ENCODE assay signal across 8 mouse cellular contexts in the genomic region with DNA sequence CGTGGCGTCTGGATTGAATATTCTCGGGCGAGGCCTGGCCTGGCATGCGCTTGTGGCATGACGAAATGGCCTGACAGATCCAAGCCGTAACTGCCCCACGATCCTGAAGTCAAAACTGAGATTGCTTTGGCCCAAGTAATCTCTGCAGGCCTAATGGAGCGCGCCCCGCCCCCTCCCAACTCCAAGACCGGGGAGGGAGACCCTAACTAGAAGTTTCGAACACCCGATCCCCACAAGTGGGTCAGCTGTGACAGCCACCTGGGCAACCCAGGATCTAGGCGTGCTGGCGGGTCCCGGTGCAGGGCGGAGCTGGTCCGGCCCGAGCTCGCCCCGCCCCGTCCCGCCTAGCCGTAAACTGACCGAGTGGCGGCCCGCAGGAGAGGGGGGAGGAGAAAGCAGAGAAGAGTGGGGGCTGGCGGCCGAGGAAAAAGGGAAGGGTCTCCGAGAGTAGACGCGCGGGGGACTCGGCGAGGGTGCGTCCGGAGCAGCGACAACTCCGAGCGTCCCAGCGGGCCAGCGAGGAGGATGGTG. TPM values are rescaled to one million over a fixed set of nuclear protein-coding genes. Genes with fewer than 3 reads are reported as not detected.
DNase-seq lines count a peak whose midpoint lies in the region; ATAC-seq and TF ChIP-seq lines count a peak whose summit lies in the region.

Itgb5 (plus strand) TSS at position 365 of the 531 bp plus-strand sequence.

- peak within 1 kb of the TSS; percentile 46 for H3K4me2 ChIP-seq in CH12.LX (ENCODE audit: insufficient read depth, low read depth, poor library complexity, severe bottlenecking)
- H3K4me2 ChIP-seq in heart, embryonic 13.5 days, result peak within 1 kb of the TSS; percentile 74
- H3K4me2 ChIP-seq in kidney, embryonic 16.5 days (replicated peaks; ENCODE audit: low read depth, low read length), result peak within 1 kb of the TSS; percentile 87
- H3K4me2 ChIP-seq in midbrain, embryonic 16.5 days (ENCODE audit: low read length), result peak within 1 kb of the TSS; percentile 100

- peak within 1 kb of the TSS; percentile 14; the same call in 1 of the 2 replicates for H3K27ac ChIP-seq in CH12.LX (ENCODE audit: insufficient read depth, low read depth)
- peak within 1 kb of the TSS; percentile 88 for H3K27ac ChIP-seq in embryonic fibroblast, embryonic 13.5 days (ENCODE audit: insufficient read depth, low read length)
- peak within 1 kb of the TSS; percentile 89 for H3K27ac ChIP-seq in heart, embryonic 13.5 days (replicated peaks)
- peak within 1 kb of the TSS; percentile 77 for H3K27ac ChIP-seq in kidney, embryonic 16.5 days (ENCODE audit: low read length)
- H3K27ac ChIP-seq in liver, adult 2 months (replicated peaks; ENCODE audit: insufficient read depth, low read depth, low read length), result peak within 1 kb of the TSS; percentile 99
- peak within 1 kb of the TSS; percentile 44; the same call in 1 of the 2 replicates for H3K27ac ChIP-seq in midbrain, embryonic 16.5 days (ENCODE audit: low read length)

- peak within 1 kb of the TSS; percentile 63 for H3K9ac ChIP-seq in CH12.LX (ENCODE audit: insufficient read depth, low read depth)
- peak within 1 kb of the TSS; percentile 95 for H3K9ac ChIP-seq in heart, embryonic 13.5 days
- peak within 1 kb of the TSS; percentile 85 for H3K9ac ChIP-seq in kidney, embryonic 16.5 days (replicated peaks; ENCODE audit: low read length)
- peak within 1 kb of the TSS; percentile 90 for H3K9ac ChIP-seq in liver, adult 2 months (ENCODE audit: low read depth, low read length)
- H3K9ac ChIP-seq in midbrain, embryonic 16.5 days (ENCODE audit: low read depth, low read length), result peak within 1 kb of the TSS; percentile 66

- peaks cover 3 to 22% of the 10 kb centered on the region in 2 experiments for H3K4me1 ChIP-seq in CH12.LX (ENCODE audit: control insufficient read depth in 1 of 2, insufficient read depth in 2 of 2)
- peaks cover 5% of the 10 kb centered on the region for H3K4me1 ChIP-seq in embryonic fibroblast, embryonic 13.5 days (ENCODE audit: control insufficient read depth, insufficient read depth, low read length)
- H3K4me1 ChIP-seq in heart, embryonic 13.5 days, result peaks cover 40% of the 10 kb centered on the region
- H3K4me1 ChIP-seq in kidney, embryonic 16.5 days (ENCODE audit: insufficient read depth, low read length), result peaks cover 35% of the 10 kb centered on the region
- peaks cover 11% of the 10 kb centered on the region for H3K4me1 ChIP-seq in liver, adult 2 months (ENCODE audit: control insufficient read depth, insufficient read depth, low read length)
- peaks cover 17% of the 10 kb centered on the region for H3K4me1 ChIP-seq in midbrain, embryonic 16.5 days (ENCODE audit: control insufficient read depth, insufficient read depth, low read length)

- peak within 1 kb of the TSS; percentile 52 to 78 (median 57) for H3K4me3 ChIP-seq in CH12.LX (replicated peaks in 1 of 3; ENCODE audit: low read depth in 2 of 3, low read length in 2 of 3, poor library complexity in 1 of 3)
- H3K4me3 ChIP-seq in embryonic fibroblast, embryonic 13.5 days (ENCODE audit: insufficient read depth, low read length), result peak within 1 kb of the TSS; percentile 85
- peak within 1 kb of the TSS; percentile 95 for H3K4me3 ChIP-seq in heart, embryonic 13.5 days
- H3K4me3 ChIP-seq in kidney, embryonic 16.5 days (ENCODE audit: low read length), result peak within 1 kb of the TSS; percentile 75
- peak within 1 kb of the TSS; percentile 86 for H3K4me3 ChIP-seq in liver, adult 2 months (ENCODE audit: insufficient read depth, low read depth, low read length)
- H3K4me3 ChIP-seq in midbrain, embryonic 16.5 days (ENCODE audit: low read depth, low read length), result peak within 1 kb of the TSS; percentile 71

- WGBS in heart, embryonic 13.5 days, result under 1% methylated on average over 42 of the region's 43 CpGs
- under 1% methylated on average over 36 of the region's 43 CpGs for WGBS in kidney, embryonic 16.5 days
- WGBS in liver, adult 2 months, result under 1% methylated on average over 41 of the region's 43 CpGs
- under 1% methylated on average over 34 of the region's 43 CpGs for WGBS in midbrain, embryonic 16.5 days

- H3K27me3 ChIP-seq in CH12.LX (replicated peaks), result peaks cover 45% of the 10 kb centered on the region
- H3K27me3 ChIP-seq in heart, embryonic 13.5 days (replicated peaks), result peaks cover 7% of the 10 kb centered on the region; the same call in 1 of the 2 replicates
- peaks cover 6% of the 10 kb centered on the region; the same call in 1 of the 2 replicates for H3K27me3 ChIP-seq in kidney, embryonic 16.5 days (ENCODE audit: insufficient read depth, low read length)
- no peaks in the 10 kb centered on the region for H3K27me3 ChIP-seq in liver, adult 2 months (ENCODE audit: control insufficient read depth, insufficient read depth, low read length)
- H3K27me3 ChIP-seq in midbrain, embryonic 16.5 days (ENCODE audit: control insufficient read depth, insufficient read depth, low read depth, low read length), result peaks cover 27% of the 10 kb centered on the region

- H3K79me2 ChIP-seq in CH12.LX (replicated peaks; ENCODE audit: control insufficient read depth, extremely low read depth, insufficient read depth, poor library complexity, severe bottlenecking), result no peaks in the 10 kb centered on the region
- peaks cover 2% of the 10 kb centered on the region; the same call in 1 of the 2 replicates for H3K79me2 ChIP-seq in liver, adult 2 months (ENCODE audit: control insufficient read depth, insufficient read depth, low read length)

- no peaks in the 10 kb centered on the region for H3K9me3 ChIP-seq in CH12.LX (replicated peaks; ENCODE audit: low read length)
- no peaks in the 10 kb centered on the region for H3K9me3 ChIP-seq in heart, embryonic 13.5 days
- no peaks in the 10 kb centered on the region for H3K9me3 ChIP-seq in kidney, embryonic 16.5 days (ENCODE audit: low read length)
- no peaks in the 10 kb centered on the region for H3K9me3 ChIP-seq in midbrain, embryonic 16.5 days (replicated peaks; ENCODE audit: control insufficient read depth, low read length, poor library complexity, severe bottlenecking)

- H3K36me3 ChIP-seq in CH12.LX (replicated peaks in 1 of 2; ENCODE audit: control insufficient read depth in 1 of 2, insufficient read depth in 1 of 2, low read length in 1 of 2), result no peaks in the 10 kb centered on the region
- H3K36me3 ChIP-seq in heart, embryonic 13.5 days, result no peaks in the 10 kb centered on the region
- no peaks in the 10 kb centered on the region for H3K36me3 ChIP-seq in kidney, embryonic 16.5 days (ENCODE audit: insufficient read depth, low read length)
- no peaks in the 10 kb centered on the region for H3K36me3 ChIP-seq in liver, adult 2 months (ENCODE audit: control insufficient read depth, insufficient read depth, low read length)
- no peaks in the 10 kb centered on the region for H3K36me3 ChIP-seq in midbrain, embryonic 16.5 days (ENCODE audit: control insufficient read depth, insufficient read depth, low read length)

- DNase-seq in CH12.LX (ENCODE audit: extremely low read depth), result no peak
- DNase-seq in adrenal gland, postnatal 36 days, result peak; percentile 93 to 95
- peak; percentile 86 for DNase-seq in liver, adult 2 months (ENCODE audit: extremely low read depth, low read depth, low spot score)
- DNase-seq in thymus, postnatal 4 days, result peak; percentile 39

- no peak for TF ChIP-seq CTCF in CH12.LX (conservative IDR thresholded peaks at IDR 0.05 in 1 of 2, IDR thresholded peaks at IDR 0.05 in 1 of 2; ENCODE audit: low read depth in 2 of 2, low read length in 2 of 2)
- no peak for TF ChIP-seq CTCF in embryonic fibroblast, embryonic 13.5 days (IDR thresholded peaks at IDR 0.05; ENCODE audit: borderline replicate concordance, insufficient read depth, low read length)
- no peak for TF ChIP-seq CTCF in liver, adult 2 months (IDR thresholded peaks at IDR 0.05; ENCODE audit: low read depth, low read length)

- ATAC-seq in heart, embryonic 13.5 days (ENCODE audit: extremely low read depth, insufficient number of reproducible peaks, low FRiP score, low TSS enrichment), result peak; percentile 65; the same call in 1 of the 2 replicates
- ATAC-seq in kidney, embryonic 16.5 days (ENCODE audit: low FRiP score, low TSS enrichment), result peak; percentile 89
- ATAC-seq in midbrain, embryonic 16.5 days, result peak; percentile 63

- no peak; the same call in 1 of the 2 replicates for TF ChIP-seq POLR2A in CH12.LX (IDR thresholded peaks at IDR 0.05; ENCODE audit: low read depth, low read length)
- peak; percentile 71 for TF ChIP-seq POLR2A in embryonic fibroblast, embryonic 13.5 days (IDR thresholded peaks at IDR 0.05; ENCODE audit: low read depth, low read length)
- peak; percentile 56; the same call in 1 of the 2 replicates for TF ChIP-seq POLR2A in liver, adult 2 months (IDR thresholded peaks at IDR 0.05; ENCODE audit: extremely low read depth, insufficient read depth, low read length)

- in situ Hi-C loops in CH12.LX (cut with MboI; ENCODE audit: low pct_ligation_motif_present, low pct_unique_long_range_greater_than_20kb, low sequenced_read_pairs), result loop anchor here (5.0 to 10.0 kb wide), 2 partner anchors 123 to 275 kb away; no protein-coding TSS in a partner anchor

- dilution Hi-C loops in CH12.LX (cut with MboI; ENCODE audit: extremely low pct_ligation_motif_present, extremely low pct_unique_long_range_greater_than_20kb, low sequenced_read_pairs), result no loop called here

- no peak for TF ChIP-seq EP300 in CH12.LX (IDR thresholded peaks at IDR 0.05; ENCODE audit: low read length)

- no peak for TF ChIP-seq RAD21 in CH12.LX (IDR thresholded peaks at IDR 0.05; ENCODE audit: low read depth, low read length)

TF ChIP-seq in CH12.LX, 34 proteins besides CTCF, POLR2A, EP300 and RAD21:
- TF ChIP-seq MYC (IDR thresholded peaks at IDR 0.05; ENCODE audit: low read depth, low read length) (no peak), HCFC1 (IDR thresholded peaks at IDR 0.05; ENCODE audit: low read depth, low read length) (no peak; the same call in 1 of the 2 replicates), ZNF384 (IDR thresholded peaks at IDR 0.05; ENCODE audit: low read depth, low read length) (no peak), MXI1 (IDR thresholded peaks at IDR 0.05; ENCODE audit: low read depth, low read length) (0 out of 2 replicates have a peak, but pooled peaks have one; percentile 9), MAZ (IDR thresholded peaks at IDR 0.05; ENCODE audit: low read depth, low read length) (0 out of 2 replicates have a peak, but pooled peaks have one; percentile 11)

RNA-seq across cellular contexts. Expression of gene Itgb5, which starts in this region (rescaled TPM):
- 11.5 and 20.1 TPM in 2 replicates for total RNA-seq in CH12.LX (2012; rRNA removed)
- total RNA-seq in CH12.LX (2014; rRNA removed), result 0.65 and 0.85 TPM in 2 replicates
- polyA plus RNA-seq in CH12.LX (2012; ENCODE audit: insufficient read length, low read depth), result 1.1 and 1.8 TPM in 2 replicates
- 100 to 1,000 TPM; 178 to 230 TPM for total RNA-seq in adrenal gland, postnatal 36 days (2021)
- 330 and 348 TPM in 2 replicates for polyA plus RNA-seq in embryonic fibroblast, embryonic 13.5 days (2011; ENCODE audit: insufficient read length, low read depth, missing spikeins)
- polyA plus RNA-seq in heart, embryonic 13.5 days (2015; fragmentation: Nextera tagmentation; extraction: Ambion mirVana), result 37.6 and 49.0 TPM in 2 replicates
- polyA plus RNA-seq in kidney, embryonic 16.5 days (2015; fragmentation: Nextera tagmentation; extraction: Ambion mirVana), result 14.1 and 16.8 TPM in 2 replicates
- total RNA-seq in liver, adult 2 months (2014; rRNA removed), result 36.1 and 46.2 TPM in 2 replicates
- 54.6 and 65.1 TPM in 2 replicates for polyA plus RNA-seq in liver, adult 2 months (2012; rRNA removed)
- polyA plus RNA-seq in midbrain, embryonic 16.5 days (2015; fragmentation: Nextera tagmentation; extraction: Ambion mirVana), result 13.5 and 15.1 TPM in 2 replicates

Comparison
In these comparisons a context has a peak if more than half of its experiments do, and no peak if none do; other contexts are left out.
1. H3K27ac ChIP-seq: peak in every context shown above with its lines; median percentile 99 in liver, adult 2 months; 89 in heart, embryonic 13.5 days; 88 in embryonic fibroblast, embryonic 13.5 days; 77 in kidney, embryonic 16.5 days; 44 in midbrain, embryonic 16.5 days; 14 in CH12.LX.
2. H3K4me2 ChIP-seq: peak in every context shown above with its lines; median percentile 100 in midbrain, embryonic 16.5 days; 87 in kidney, embryonic 16.5 days; 74 in heart, embryonic 13.5 days; 46 in CH12.LX.